Mouse (Mus musculus) heart, postnatal 10 days (tissue): ENCODE data around the gene Wbp4. TPM values are rescaled to one million over a fixed set of nuclear protein-coding genes. Genes with fewer than 3 reads are reported as not detected.
"Not testable (repeated sequence)": the region's sequence is repeated elsewhere in the genome, so short reads cannot be mapped to it uniquely, and the experiment has no call there.

Experiments
- DNase-seq, 2 experiments: peaks; one replicate each; pipeline ENCODE4 v3.0.0; 2021
- intact Hi-C: fragments of 180-260 bp; cut with DNase I; formaldehyde crosslinking; loops from one replicate; pipeline ENCODE4 v1.15.1; 2025
- total RNA-seq, 2 experiments: library from RNA; stranded (reverse); gene quantifications; 2 replicates each; pipeline ENCODE4 v1.2.3; 2021

The Wbp4 gene
- total RNA-seq, 2 experiments from 2014 or later, result 22.8 to 24.8 TPM

DNA sequence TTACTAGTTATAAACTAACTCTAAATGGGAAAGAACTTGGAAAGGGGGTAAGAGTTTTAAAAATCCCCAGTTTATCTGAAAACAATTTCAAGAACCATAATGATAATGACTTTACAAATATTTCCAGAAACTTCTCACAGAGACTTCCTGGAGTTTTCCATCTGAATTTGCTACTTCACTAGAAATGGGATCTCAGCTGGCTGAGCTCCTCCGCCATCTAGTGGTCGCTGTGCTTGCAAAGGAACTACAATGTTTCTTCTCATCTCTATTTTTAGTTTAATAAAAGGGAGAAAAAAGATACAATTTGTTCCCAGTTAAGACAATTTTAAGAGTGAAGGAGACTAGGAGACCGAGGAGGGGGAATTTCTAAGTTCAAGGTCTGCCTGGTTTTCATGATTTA is 13.7 kb downstream of the Wbp4 start:
- intact Hi-C loops, result loop anchor here (1.0 to 5.0 kb wide), 4 partner anchors 69 to 800 kb away; no protein-coding TSS in a partner anchor
- DNase-seq, result peak; percentile 68 to 80

DNA sequence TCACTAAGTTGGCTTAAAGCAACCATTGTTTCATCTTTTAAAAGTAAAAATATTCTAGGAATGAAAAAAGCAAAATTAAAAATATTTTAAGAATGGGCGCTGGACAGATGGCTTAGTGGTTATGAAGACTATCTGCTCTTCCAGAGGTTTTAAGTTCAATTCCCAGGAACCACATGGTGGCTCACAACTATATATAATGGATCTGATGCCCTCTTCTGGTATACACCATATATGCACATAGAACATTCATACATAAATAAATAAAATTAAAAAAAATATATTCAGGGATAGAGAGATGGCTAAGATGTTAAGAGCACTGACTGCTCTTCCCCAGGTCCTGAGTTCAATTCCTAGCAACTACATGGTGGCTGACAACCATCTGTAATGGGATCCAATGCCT is 15.7 kb downstream of the Wbp4 start:
- intact Hi-C loops, result loop anchor here (5.0 kb wide), 2 partner anchors 338 to 798 kb away; no protein-coding TSS in a partner anchor
- DNase-seq, result no peak

DNA sequence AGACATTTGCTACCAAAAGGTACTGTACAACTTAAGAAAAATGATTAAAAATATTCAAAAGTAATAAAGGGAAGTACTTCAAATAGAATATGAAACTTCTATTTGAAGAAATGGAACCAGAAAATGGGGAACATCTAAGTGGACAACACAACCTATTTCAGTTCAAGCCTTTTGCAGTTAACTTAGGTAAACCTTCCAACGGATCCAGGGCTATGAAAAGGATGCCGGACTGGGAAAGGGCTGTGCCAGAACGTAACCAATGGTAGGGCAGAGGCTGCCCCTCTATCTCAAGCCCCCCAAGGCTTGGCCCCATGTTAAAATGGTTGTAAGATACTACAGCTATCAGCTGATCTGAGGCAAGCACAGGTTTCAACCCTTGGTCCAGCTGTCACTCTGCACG is 20.3 kb downstream of the Wbp4 start:
- intact Hi-C loops, result no loop called here
- no peak for DNase-seq

DNA sequence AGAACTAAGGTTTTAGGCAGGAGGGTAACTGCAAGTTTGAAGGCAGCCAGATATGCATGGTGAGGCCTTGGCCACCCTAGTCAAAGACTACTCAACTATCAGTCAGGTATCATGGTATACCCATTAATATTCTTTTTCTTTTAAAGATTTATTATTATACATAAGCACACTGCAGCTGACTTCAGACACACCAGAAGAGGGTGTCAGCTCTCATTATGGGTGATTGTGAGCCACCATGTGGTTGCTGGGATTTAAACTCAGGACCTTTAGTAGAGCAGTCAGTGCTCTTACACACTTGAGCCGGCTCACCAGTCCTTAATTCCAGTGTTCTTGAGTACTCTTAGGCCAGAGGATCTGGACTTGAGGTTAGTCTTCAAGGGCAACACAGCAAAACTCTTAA is 20.9 kb downstream of the Wbp4 start:
- intact Hi-C loops, result no loop called here
- DNase-seq, result no peak

DNA sequence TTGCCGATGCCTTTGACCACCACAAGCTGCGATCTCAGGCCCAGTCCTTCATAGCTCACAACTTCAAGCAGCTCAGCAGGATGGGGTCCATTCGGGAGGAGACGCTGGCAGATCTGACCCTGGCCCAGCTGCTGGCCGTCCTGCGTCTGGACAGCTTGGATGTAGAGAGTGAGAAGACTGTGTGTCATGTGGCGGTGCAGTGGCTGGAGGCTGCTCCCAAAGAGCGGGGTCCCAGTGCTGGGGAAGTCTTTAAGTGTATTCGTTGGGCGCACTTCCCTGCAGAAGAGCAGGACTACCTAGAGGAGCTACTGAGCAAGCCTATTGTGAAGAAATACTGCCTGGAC is 28.8 kb downstream of the Wbp4 start:
- DNase-seq, intact Hi-C loops: not testable (repeated sequence)

DNA sequence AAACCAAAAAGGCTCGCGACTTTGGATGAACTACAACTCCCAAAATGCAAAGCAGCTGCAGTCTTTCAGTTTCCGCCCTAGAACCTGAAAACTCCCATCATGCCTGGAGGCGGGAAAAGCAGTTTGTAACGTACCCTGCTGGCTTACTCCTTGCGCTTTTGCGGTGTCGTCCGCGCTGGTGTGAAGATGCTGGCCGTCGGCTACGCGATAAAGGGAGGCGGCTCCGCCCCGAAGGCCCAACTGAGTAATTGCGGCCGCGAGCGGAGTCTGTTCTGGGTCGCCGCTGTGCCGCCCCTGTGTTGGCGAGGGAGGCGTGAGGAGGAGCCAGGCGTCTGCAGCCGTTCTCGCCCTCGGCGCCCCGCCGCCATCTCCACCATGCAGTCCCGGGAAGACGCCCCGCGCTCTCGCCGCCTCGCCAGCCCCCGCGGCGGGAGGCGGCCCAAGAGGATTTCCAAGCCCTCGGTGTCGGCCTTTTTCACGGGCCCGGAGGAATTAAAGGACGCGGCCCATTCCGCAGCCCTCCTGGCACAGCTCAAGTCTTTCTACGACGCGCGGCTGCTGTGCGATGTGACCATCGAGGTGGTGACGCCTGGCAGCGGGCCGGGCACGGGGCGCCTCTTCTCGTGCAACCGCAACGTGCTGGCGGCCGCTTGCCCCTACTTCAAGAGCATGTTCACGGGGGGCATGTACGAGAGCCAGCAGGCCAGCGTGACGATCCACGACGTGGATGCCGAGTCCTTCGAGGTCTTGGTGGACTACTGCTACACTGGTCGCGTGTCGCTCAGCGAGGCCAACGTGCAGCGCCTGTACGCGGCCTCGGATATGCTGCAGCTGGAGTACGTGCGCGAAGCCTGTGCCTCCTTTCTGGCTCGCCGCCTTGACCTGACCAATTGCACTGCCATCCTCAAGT is 29.4 kb downstream of the Wbp4 start, which contains the start of gene Kbtbd6:
TSS of gene Kbtbd6 (plus strand) at position 155 of the 910 bp plus-strand sequence.
- peak; percentile 87 to 90 for DNase-seq
- intact Hi-C loops, result loop anchor here (2.0 kb wide), 1 partner anchor 57 kb away; no protein-coding TSS in a partner anchor

DNA sequence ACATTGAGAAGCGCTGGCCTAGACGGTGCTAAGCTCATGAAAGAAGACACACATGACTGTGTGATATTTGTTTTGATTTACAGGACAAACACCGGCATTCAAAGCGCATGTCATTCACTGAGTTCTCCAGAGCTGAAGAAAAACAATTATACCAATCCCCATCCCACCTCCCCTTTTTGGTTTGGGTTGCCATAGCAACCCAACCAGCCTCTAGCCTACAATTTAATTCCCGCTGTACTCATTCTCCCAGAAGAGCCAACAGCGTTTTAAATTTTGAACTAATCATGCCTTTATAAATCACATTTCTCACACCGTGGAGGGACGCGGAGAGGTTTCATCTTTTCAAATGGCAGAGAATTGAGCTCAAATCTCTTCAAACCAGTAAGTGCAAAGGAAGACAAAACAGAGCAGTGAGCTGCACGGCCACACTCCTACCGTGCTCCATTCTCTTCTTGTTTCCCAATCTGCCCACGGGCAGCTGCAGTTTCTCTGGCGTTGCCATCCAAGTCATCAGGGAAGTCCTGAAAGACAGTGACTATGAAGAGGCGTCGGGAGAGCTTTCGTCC is 36.2 kb downstream of the Wbp4 start:
- DNase-seq, result no peak
- intact Hi-C loops, result no loop called here

DNA sequence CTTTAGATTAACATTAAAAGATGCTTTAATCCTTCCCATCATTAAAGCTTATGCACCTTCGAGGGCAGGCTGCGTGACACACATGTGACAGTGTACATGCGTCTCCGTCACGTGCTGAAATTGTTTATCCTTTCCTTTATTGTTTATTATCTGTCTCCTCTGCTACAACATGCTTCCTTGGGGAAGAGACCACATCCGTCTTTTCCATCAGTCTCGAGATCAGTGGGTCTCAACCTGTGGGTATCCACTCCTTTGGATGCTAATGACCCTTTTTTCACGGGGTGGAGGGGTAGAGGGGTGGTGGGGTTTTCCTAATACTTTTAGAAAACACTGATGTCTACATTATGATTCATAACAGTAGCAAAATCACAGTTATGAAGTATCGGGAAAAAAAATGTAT is 36.7 kb downstream of the Wbp4 start:
- DNase-seq, result no peak
- intact Hi-C loops, result no loop called here

DNA sequence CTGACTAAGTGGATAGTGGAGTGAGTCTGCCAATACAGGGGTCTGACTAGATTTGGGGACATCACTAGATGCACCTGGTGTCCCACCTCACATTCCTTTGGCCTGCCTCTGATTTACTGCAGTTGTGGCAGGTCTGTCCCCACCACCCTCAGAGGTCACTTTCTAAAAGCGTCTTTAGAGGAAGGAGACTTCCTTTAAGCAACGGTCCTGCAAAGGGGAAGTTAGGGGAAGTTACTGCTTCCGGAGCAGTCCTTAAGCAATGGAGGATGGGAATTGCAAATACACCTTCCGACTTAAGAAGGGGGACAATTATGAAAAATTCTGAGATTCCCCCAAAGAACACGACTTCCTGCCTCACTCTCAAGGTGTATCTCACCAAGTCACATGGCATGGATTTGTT is 39.9 kb downstream of the Wbp4 start:
- DNase-seq, result no peak
- intact Hi-C loops, result no loop called here

DNA sequence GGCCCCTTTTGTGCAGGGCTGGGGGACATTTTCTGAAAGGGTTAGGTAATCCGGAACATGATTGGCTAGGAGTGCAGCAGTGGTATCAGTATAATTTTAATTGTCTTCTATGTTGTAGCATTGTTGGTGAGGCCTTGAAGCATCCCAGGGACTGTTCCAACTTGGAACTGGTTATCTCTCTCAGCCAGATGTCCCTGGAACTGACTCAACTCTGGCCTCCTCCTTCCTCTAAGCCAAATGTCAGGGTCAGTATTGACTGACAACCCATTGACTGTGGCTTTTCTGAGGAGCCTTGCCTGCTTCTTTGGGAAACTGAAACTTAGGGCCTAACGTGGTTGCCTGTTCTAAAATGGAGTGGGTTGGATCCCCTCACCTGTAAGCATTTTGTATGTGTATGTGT is 40.7 kb downstream of the Wbp4 start:
- DNase-seq, result no peak
- intact Hi-C loops, result no loop called here

DNA sequence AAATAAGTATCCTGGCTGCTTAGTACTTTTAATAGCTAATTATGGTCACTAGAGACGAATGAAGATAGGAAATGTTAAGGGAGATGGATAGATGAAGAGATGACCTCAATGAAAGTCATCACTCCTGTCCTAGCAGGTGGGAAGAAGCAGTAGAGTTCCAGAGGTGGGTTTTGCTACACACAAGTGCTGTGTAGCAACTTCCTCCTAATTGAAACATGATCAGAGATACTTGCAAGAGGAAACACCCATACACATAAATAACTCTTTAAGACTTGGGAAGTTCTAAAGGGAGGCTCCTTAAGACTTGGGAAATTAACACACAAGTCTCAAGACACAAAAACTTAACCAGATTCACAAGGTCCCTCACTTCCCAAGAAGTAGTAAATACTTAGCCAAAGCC is 47.3 kb downstream of the Wbp4 start:
- intact Hi-C loops, result no loop called here
- DNase-seq, result no peak

DNA sequence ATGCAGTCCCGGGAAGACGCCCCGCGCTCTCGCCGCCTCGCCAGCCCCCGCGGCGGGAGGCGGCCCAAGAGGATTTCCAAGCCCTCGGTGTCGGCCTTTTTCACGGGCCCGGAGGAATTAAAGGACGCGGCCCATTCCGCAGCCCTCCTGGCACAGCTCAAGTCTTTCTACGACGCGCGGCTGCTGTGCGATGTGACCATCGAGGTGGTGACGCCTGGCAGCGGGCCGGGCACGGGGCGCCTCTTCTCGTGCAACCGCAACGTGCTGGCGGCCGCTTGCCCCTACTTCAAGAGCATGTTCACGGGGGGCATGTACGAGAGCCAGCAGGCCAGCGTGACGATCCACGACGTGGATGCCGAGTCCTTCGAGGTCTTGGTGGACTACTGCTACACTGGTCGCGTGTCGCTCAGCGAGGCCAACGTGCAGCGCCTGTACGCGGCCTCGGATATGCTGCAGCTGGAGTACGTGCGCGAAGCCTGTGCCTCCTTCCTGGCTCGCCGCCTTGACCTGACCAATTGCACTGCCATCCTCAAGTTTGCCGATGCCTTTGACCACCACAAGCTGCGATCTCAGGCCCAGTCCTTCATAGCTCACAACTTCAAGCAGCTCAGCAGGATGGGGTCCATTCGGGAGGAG is 54.5 kb downstream of the Wbp4 start:
- intact Hi-C loops, result not testable (repeated sequence)
- DNase-seq, result peak; percentile 20 to 24

DNA sequence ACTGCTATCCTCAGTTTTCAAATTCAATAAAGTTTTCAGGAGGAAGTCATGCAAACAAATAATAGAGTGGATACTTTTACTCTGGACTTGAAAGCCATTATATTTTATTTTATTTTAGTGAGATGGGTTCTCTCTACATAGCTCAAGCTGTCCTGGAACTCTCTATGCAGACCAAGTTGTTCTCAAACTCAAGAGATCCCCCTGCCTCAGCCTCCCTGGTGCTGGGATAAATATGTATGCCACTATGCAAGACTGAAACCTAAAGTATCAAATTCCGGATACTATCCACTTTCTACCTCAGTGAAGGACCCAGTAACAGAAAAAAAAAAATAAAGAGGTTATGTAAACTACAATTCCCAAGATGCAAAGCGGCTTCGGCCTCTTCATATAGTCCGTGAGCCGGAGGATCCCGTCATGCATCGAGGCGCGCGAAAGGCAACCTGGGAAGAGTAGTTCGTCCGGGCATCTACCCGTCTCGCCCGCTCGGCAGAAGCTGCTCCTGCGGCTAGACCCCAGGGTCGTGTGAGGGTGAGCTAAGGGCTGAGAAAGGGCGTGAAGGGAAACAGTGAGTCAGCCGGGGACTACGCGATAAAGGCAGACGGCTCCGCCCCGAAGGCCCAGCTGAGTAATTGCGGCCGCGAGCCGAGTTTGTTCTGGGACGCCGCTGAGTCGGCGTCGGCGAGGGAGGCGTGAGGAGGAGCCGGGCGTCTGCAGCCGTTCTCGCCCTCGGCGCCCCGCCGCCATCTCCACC is 55.2 kb downstream of the Wbp4 start, which contains the start of gene Kbtbd7:
TSS of gene Kbtbd7 (plus strand) at position 533 of the 751 bp plus-strand sequence.
- peak; percentile 96 to 97 for DNase-seq
- intact Hi-C loops, result no loop called here

DNA sequence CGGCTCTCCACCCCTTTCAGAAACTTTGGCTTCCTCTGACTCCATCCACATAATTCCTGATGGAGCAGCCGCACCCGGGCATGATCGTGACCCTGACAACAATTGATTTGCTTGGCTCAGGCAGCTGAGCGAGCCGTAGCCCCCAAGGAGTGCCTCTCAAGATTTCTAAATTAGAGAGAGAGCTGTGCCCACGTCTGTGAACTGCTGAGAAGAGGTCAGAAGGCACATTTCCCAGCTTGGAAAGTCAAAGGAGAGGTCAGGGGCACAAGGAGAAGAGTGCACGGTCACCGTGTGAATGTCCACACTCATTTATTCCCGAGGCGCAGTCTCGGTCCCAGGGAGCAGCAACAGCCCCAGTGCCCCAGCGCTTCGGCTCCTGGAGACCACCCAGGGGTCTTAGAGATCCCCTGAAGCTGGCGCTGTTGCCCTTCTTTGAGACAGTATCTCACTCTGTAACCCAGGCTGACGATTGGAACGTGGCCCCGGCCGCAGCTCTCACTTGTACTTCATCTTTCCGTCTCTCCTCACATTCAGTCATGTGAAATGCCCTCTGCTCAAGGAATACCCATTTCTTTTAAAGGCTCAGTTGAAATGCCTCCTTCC is 61.1 kb downstream of the Wbp4 start:
- intact Hi-C loops, result no loop called here

DNA sequence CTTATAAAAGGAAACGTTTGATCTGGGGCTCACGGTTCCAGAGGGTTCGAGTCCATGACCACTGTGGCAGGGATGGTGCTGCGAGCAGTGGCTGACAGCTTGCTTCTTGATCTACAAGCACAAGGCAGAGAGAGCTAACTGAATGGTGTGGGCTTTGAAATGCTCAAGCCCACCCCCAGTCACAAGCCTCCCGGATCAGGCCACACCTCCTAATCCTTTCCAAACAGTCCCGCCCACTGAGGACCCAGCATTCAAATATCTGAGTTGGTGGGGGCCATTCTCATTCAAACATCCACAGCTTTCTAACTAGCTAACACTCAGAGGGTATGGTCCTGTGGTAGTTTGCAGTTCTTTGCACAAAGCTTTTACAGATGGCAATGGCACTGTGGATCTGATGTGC is 68.2 kb downstream of the Wbp4 start:
- intact Hi-C loops, result no loop called here

More for the DNA sequence above, 61.1 kb downstream of the Wbp4 start:
- DNase-seq, result no peak

DNA sequence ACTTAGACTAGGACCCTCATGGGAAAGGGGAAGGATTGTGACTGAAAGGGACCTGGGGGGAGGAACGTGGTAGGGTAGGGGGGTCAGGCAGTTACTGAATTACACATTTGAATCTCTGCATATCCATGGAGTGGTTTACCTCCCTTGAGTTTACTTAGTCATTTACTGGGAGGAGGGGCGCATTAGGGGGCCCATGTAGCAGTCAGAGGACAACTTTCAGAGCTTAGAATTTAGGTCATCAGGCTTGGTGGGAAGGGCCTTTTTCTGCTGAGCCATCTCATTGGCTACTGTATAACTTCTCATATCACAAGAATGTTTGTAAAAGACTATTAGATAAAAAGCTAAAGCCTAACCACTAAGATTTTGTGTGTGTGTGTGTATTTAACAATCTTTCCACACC is 70.7 kb downstream of the Wbp4 start:
- DNase-seq, result no peak
- intact Hi-C loops, result no loop called here

More for the DNA sequence above, 68.2 kb downstream of the Wbp4 start:
- no peak for DNase-seq
